Mouse (Mus musculus) skeletal muscle tissue, postnatal 0 days (tissue): ENCODE results near the gene Tfpt. TPM values are rescaled to one million over a fixed set of nuclear protein-coding genes. Genes with fewer than 3 reads are reported as not detected.

Experiments used
- microRNA-seq, 2 experiments: library from miRNA; unstranded; fragments of <30 nt; microRNA quantifications; one replicate each; pipeline ENCODE4; 2016
- polyA plus RNA-seq: library from polyadenylated mRNA; unstranded; fragments of >200 nt; fragmentation: Nextera tagmentation; extraction: Ambion mirVana; gene quantifications from 2 replicates; pipeline ENCODE4 v1.2.1, GENCODE M21; 2015

Tfpt gene
- polyA plus RNA-seq = 17.1 and 22.7 TPM in 2 replicates

DNA sequence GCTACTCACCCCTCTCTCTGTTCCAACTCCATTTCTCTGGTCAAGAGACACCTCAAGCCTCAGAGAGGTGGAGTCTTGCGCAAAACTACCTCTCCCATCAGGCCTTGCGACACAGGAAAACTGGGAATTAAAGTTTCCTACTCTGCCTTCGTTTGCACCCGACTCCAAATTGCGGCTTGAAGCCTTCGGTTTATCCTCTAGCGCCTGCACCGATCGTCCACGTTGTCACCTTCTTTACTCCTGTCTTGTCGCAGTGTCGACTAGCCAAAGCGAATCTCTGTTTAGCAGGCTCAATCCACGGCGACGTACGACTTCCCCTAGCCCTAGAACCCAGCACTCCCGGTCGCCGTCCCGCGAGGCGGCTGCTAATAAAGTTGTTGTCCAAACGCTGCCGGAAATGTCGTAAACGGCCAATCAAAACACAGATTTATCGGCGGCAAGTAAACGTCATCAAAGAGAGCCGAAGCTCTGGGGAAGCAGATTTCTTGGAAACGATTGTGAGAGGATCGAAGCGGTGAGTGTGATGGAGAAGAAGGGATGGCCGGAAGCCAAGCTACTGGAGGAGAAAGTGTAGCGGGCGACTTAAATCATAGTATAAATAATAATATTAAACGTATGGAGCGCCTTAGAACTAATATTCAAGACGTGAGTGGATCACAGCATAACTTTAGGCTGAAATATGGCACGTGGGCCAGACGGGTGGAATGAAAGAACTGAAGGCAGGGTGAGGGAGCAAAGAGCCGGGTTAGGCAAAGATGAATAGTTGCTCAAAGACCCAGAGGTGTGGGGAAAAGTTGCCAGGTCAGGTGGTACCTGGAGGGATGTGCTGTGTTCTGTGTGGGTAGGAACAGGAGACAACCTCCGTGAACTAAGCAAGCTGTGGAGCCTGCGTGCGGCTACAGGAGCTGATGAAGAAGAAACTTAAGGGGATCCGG is at the start of gene Tfpt, which contains the start of gene Prpf31:
Gene Tfpt, minus strand, starts transcription at position 387 of the 935 bp plus-strand sequence.
Gene Prpf31, plus strand, starts transcription at position 443 of the 935 bp plus-strand sequence.

GRCm38 (mm10) chr7:3677342-3677741 is 47.6 kb upstream of the Tfpt start, which contains the start of gene Tmc4:
Tmc4 (minus strand) TSS chr7:3677553.

DNA sequence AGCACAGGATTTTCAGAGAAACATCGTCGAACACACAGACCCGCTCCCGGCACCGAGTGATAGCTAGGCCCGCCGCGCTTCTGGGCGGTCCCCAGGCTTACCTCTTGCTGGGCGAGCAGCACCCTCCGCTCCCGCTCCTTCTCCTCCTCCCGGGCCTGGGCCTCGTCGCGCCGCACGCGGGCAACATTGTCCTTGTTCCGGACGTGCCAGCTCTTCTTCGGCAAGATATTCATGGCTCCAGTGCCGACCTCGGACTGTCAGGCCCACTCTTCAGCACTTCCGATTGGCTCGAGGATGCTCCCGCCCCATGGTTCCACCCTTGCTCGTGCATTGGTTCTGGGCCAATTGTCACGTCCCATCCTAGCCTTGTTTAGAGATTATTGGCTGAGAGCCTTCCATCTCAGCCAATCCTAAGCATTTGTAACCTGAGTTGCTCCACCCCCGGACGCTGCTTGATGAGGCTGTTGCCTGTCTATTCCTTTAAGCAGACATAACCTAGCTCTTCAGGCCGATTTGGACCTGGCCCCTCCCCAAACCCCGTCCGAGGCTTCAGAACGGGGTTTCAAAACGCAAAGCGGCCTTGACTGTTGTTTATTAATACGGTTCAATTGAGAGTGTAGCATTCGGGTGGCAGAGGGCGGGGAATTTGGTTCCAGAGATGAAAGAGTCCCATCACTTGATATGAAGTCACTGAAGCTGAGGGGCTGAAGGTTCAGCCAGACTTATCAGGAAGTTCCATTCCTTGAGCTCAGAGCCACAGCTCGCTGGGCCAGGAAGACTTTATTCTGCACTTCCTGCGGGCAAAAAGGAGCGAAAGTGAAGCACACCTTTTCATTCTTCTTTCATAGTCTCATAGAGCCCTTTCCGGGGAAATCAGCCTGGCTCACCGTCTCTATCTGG is 35.7 kb upstream of the Tfpt start, which contains the start of gene Leng1:
Gene Leng1, minus strand, starts transcription at position 626 of the 900 bp plus-strand sequence.

DNA sequence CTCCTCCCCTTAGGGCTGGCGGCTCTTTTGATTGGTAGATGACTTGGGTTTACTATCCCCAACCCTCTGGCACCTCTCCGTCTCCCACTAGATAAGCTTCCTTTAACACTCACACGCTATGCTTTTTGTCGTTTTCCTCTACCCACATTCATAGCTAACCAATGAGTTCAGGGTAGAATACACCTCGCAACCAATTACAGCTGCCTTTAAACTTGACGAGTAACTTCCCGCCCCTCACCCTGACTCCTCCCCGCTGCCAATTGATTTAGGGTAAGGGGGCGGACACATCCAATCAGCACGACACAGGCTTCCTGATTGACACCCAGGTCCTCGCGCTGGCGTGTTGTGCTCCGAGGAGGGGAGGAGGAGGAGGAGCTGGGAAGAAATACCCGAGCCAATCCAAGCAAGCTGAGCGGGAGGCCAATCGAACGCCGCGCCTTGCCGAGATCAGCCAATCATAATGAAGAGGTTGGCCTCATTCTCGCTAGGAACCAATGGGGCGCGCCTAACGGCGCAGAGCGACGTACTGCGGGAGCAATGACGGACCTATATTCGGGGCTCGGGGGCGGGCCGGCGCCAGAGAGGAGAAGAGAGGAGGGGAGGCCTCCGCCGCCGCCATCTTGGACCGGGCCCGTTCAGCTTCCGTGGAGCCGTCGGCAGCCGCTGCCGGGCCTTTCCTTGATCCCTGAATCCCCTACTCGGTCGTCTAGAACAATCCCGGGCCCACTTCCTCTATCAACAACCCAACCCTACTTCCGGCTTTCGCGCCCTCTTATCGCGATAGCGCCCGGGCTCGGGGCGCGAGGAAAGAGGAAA is 15.2 kb upstream of the Tfpt start, which contains the start of gene Cnot3:
Gene Cnot3, plus strand, starts transcription at position 597 of the 816 bp plus-strand sequence.

GRCm38 (mm10) chr7:3617242-3617995 is 12.3 kb downstream of the Tfpt start, which contains the start of gene Ndufa3:
Ndufa3 (plus strand) TSS chr7:3617373.

DNA sequence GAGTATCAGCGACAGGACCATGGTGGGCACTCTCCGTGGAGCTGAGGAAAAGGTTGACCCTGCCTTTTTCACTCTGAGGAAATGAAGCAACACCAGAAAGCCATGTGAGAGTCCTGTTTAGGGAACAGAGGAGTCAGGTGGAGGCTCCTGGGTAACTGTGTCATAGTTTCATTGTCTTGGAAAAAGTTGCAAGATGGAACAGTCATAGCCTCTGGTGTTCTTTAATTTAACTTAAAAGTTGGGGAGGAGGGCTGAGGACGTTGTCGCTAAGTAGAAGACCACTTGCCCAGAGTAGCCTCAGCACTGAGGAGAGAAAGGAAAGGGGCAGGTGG is 13.7 kb downstream of the Tfpt start, which contains the start of gene Oscar:
Gene Oscar, minus strand, starts transcription at position 101 of the 332 bp plus-strand sequence.

Small RNA genes within 50 kb of the gene (microRNA-seq; reads per million reads assigned to microRNA genes)
- gene Gm25100 (0 reads per million in 2 experiments), gene Mir3572 (1.1 to 1.2 reads per million in 2 experiments)

Other genes starting within 250 kb of the Tfpt start
- 0.27 TPM in 1 of 2 replicates, not detected in the other for gene Cacng8, start 239.2 kb downstream of the Tfpt start, polyA plus RNA-seq
- 97.3 and 101 TPM in 2 replicates for gene Cacng6, start 205.7 kb downstream of the Tfpt start, polyA plus RNA-seq
- 0.30 and 0.50 TPM in 2 replicates for gene Tarm1, start 127.3 kb downstream of the Tfpt start, polyA plus RNA-seq
- gene Oscar, start 13.8 kb downstream of the Tfpt start, polyA plus RNA-seq = 0.11 and 0.63 TPM in 2 replicates
- 587 and 742 TPM in 2 replicates for gene Ndufa3, start 12.6 kb downstream of the Tfpt start, polyA plus RNA-seq
- 32.9 and 39.9 TPM in 2 replicates for gene Prpf31, start 56 bp upstream of the Tfpt start, polyA plus RNA-seq
- 19.8 and 23.6 TPM in 2 replicates for gene Cnot3, start 15.3 kb upstream of the Tfpt start, polyA plus RNA-seq
- 21.7 and 23.7 TPM in 2 replicates for gene Leng1, start 35.9 kb upstream of the Tfpt start, polyA plus RNA-seq
- 1.9 and 2.5 TPM in 2 replicates for gene Tmc4, start 47.6 kb upstream of the Tfpt start, polyA plus RNA-seq
- gene Tsen34, start 62.9 kb upstream of the Tfpt start, polyA plus RNA-seq = 117 and 137 TPM in 2 replicates
- gene Mboat7, start 63.6 kb upstream of the Tfpt start, polyA plus RNA-seq = 18.1 and 19.9 TPM in 2 replicates
- gene Rps9, start 74.1 kb upstream of the Tfpt start, polyA plus RNA-seq = 882 and 890 TPM in 2 replicates
- gene Pirb, start 90.5 kb upstream of the Tfpt start, polyA plus RNA-seq = 2.0 and 3.0 TPM in 2 replicates
- gene Gm15448, start 195.8 kb upstream of the Tfpt start, polyA plus RNA-seq = 0.17 TPM in 1 of 2 replicates, not detected in the other
- 0.28 and 0.62 TPM in 2 replicates for gene Pira2, start 215.1 kb upstream of the Tfpt start, polyA plus RNA-seq